Mouse (Mus musculus) adipocyte (in vitro differentiated cells): ENCODE results near the gene Ckap4.
A peak's percentile ranks its signal among the peaks of the same experiment; 100 is the strongest.
"Not testable (repeated sequence)": the region's sequence is repeated elsewhere in the genome, so short reads cannot be mapped to it uniquely, and the experiment has no call there.

Experiments
- DNase-seq: peaks from one replicate; pipeline ENCODE4 v3.0.0-alpha.2; 2016; ENCODE audit warnings: low spot score

Ckap4 gene

GRCm38 (mm10) chr10:84549146-84549919 is 15.5 kb upstream of the Ckap4 start:
- no peak for DNase-seq

DNA sequence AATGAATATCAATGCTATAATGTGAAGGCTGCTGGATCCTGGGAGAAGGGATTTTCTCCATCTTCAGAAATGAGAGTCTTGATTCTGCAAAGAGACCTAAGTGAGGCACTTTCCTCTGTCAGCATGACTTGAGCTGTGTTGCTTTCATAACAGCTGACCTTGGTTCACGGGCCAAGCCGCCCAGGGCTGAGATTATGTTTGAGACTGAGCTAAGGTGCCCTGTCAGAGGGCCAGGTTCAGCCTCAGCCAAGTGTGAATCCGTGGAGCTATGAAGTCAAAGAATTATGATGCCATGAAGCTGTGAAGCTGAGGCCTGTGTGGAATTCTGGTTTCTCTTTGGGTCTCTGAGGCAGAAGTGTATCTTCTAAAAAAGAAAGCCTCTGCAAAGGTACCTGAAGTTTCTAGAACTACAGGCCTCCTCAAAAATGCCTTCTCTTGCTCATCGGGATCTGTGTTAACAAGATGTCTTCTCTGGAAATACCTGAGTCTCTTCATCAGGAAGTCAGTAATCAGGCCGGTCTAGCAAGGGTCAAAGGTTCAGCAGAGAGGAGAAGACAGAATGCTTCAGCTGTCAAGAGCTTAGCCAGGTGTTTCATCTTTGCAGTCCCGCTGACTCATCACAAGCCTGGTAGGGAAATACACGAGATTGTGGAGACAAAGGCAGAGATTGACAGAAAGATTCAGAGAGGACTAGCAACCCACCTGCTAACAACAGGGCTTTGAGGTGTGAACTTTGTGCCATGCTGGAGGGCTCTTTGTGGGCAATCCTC is 11.2 kb upstream of the Ckap4 start:
- DNase-seq = no peak

DNA sequence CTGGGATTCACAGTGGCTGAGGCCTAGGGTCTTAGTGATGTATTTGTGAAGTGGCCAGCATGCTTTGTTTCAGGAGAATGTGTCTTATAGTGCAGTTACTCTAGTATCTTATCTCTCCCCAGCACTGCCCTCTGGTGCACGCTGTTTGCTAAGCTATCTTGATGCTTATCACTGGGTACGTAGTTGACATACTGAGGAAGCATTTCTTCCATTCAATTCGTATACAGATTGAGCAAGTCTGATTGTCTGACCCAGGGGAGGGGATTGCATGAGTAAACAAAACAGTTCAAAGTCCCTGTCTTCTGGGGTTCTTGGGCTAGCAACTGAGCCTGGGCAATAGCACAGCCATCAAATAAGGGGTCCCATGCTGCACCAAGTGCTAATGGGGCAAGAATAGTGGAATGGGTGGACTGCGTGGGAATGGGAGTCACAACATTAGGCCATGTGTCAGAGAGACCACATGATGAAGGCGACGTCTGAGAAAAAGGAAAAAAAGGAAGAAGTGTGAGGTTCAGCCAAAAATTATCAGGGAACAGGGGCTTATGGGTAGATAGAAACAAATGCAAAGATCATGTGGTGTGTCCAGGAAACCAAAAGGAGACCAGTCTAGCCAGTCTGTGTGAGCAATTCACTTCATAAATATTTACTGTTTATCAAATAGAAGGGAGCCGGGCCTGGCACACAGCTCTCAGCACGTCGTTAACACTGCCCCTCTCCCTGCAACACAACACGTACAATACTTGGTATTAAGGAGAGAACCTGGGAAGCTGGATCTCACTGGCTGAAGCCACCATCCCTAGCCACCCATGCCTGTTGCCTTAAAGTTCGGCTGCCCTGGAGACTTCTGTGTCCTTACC is 9.2 kb upstream of the Ckap4 start:
- no peak for DNase-seq

DNA sequence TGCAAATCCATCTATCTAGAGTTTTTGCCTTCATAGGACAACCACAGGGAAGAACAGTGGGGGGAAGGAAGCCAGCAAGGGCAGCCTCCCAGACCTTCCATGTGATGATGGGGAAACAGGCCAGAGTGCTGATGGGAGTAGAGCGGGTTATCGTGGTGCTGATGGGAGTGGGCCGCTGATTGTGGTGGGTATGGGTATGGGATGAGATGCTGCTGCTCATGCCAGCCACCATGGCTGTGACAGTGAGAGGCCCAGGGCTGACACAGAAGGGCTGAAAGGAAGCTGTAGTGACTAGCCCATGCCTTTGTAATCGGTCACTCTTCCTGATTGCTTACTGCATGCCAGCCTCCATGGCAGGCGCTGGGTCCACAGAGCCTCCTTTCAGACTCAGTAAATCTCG is 5.8 kb upstream of the Ckap4 start:
- DNase-seq = no peak

- DNase-seq = no peak
These were observed 2.0 kb upstream of the Ckap4 start for GRCm38 (mm10) chr10:84535859-84536258.

- no peak for DNase-seq
These were observed 1.6 kb upstream of the Ckap4 start for GRCm38 (mm10) chr10:84535458-84535857.

GRCm38 (mm10) chr10:84532911-84533882 is 665 bp downstream of the Ckap4 start:
- DNase-seq = peak; percentile 43

DNA sequence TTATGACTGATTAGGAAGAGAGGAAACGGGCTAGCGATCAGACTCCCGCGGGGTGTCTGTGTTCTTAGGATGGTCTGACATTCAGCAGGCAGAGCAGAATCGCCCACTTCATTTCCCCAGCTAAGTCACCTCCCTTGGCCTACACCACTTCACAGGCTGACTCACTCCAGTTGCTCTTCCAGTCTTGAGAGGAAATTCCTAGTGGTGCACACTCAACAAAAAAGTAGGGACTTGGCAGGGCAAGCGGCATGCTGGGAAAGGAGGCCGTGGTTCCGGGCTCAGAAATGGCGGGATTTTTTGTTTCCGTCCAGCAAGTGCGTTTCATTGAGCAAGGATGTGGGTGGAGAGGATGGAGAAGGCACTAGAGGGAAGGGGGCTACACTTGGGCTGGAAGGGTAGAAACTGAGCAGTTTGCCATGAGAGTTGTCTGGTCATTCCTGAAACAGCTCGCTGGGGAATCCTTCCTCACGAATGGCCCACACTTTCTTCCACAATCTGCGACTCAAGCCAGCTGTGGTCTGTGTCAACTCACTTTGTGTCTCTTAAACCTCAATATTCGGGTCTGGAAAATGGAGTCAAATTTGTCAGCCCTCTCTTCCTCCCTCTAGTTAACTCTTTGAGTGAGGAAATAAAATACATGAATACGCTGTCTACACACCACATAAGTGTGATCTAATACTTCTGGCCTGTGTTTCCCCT is 1.5 kb downstream of the Ckap4 start:
- peak; percentile 74 for DNase-seq

- DNase-seq = no peak
These were observed 2.3 kb downstream of the Ckap4 start for GRCm38 (mm10) chr10:84531576-84531975.

GRCm38 (mm10) chr10:84530388-84530787 is 3.5 kb downstream of the Ckap4 start:
- no peak for DNase-seq

- DNase-seq = no peak
These were observed 6.2 kb downstream of the Ckap4 start for GRCm38 (mm10) chr10:84527631-84528030.

DNA sequence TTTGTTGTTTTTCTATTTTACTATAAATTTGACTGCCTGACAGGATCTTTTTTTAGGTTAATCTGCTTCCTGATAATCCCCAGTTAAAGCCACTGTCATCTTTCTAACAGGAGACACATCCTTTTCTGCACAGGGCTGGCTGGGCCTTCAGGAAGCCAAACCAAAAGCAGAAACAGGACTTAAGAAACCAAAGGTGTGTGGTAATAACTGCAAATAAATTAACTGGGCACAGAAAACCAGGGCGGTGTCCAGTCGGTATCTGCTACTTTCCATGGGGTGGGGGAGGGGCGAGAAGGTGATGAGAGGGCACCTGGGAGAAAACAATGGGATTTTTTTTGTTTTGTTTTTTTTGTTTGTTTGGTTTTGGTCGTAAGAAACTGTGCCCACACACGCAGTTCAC is 6.8 kb downstream of the Ckap4 start:
- DNase-seq = no peak

- no peak for DNase-seq
These were observed 7.4 kb downstream of the Ckap4 start for GRCm38 (mm10) chr10:84526488-84526887.

DNA sequence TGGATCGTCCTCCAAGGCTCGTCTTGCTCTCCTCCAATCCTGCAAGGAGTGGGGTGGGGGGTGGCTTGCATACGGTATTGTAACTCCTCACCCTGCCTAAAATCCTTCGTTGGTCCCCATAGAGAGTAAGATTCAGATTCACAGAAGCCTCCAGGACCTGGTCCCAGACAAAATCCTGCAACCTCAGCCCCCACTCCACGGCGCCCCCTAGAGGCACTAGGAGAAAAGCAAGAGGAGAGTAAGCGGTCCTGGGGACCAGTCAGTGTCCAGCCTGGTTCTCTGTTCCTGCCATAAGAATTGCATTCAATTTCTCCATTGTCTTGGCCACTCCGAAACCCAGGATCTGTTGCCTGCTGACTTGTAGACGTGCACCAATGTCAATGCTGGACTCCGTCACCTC is 10.2 kb downstream of the Ckap4 start:
- no peak for DNase-seq

DNA sequence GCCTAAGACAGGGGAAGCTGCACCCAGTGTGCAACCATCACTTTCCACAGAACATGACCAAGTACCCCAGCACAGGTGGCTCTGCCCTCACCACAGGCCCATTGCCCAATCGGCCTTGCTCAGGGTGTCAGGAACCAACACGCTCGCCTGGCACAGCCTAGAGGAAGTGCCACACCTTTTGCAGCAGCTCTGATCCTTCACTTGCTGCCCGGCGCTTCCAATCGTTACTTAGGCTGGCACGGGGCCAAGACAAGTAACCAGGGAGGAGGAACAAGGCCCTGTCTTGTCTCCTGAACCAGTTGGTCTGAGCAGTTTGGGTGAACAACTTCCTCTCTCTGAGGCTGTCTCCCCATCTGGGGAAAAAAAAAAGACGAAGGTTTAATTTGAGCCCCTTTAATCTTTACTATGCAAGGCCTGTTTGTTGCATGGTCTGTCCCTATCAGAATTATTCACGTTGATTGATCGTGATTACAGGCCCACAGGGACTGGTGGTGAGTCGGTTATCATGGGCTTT is 17.4 kb downstream of the Ckap4 start:
- no peak for DNase-seq

DNA sequence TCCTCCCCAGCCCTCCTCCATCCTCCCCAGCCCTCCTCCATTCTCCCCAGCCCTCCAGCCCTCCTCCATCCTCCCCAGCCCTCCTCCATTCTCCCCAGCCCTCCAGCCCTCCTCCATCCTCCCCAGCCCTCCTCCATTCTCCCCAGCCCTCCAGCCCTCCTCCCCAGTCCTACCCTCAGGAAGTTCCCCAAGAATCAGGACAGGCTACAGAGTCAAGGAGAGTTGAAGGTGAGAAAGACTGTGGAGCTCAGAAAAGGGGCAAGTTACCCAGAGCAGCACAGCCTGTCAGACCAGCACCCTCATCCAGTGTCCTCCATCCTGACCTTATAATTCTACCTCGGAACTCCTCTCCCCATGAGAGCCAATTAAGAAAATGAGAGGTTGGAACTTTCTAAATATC is 17.9 kb downstream of the Ckap4 start:
- not testable (repeated sequence) for DNase-seq

- peak; percentile 83 for DNase-seq
These were observed 18.3 kb downstream of the Ckap4 start for GRCm38 (mm10) chr10:84515512-84515950.

DNA sequence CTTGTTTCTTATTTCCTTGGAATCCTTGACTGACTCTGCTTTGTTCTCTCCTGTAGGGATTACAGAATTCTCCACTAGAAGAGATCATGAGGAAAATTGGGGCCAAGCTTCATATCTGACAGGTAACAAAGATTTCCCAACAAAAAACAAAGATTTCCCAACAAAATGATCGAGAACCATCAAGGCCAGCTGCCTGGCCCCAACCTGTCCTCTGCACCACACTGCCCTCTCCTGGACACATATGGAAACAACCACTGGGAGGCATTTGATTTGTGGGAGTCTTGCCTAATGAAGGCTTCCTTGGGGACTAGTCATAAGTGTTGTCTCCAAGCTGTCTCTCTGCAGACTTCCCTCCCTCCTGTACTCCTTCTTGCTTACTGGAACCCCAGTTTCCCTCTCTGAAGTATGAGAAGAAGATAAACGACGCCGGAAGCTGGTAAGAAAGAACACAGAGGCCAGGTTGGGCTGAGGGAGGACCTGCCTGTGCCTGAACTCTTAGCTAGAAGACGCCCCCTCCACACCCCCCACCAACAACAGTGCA is 19.8 kb downstream of the Ckap4 start:
- DNase-seq = peak; percentile 89

DNA sequence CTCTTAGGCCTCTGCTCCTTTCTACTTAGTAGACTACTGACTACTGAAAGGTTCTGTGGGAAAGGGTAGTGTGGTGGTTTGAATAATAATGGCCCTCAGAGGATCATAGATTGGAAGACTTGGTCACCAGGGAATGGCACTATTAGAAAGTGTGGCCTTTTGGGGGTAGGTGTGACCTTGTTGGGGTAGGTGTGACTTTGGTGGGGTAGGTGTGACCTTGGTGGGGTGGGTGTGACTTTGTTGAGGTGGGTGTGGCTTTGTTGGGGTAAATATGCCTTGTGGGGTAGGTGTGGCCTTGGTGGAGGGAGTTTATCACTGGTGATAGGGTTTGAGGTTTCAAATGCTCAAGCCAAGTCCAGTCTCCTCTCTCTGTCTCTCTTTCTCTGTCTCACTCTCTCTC is 21.1 kb downstream of the Ckap4 start:
- DNase-seq = no peak

DNA sequence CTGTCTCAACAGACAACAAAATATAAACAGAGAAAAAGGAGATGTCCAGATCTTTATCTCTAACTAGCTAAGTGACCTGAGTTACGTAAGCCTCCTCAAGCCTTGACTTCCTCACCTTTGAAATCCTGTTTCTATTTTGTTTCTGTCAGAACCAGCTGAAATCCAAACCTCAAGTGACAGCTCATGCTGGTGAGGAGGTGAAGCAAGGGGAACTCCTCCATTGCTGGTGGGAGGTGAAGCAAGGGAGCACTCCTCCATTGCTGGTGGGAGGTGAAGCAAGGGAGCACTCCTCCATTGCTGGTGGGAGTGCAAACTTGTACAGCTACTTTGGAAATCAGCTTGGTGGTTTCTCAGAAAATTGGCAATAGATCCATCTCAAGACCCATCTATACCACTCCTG is 25.3 kb downstream of the Ckap4 start:
- DNase-seq = no peak
